ENCODE assay signal across 16 mouse cellular contexts in genomic region chr1:118466041-118466440, GRCm38 (mm10).
DNase-seq lines count a peak whose midpoint lies in the region; ATAC-seq and TF ChIP-seq lines count a peak whose summit lies in the region.
"Had no signal": no experiment of that assay in that cellular context is flagged by ENCODE, and none has a peak within 500 bp of the region (broad histone marks: within the 10 kb centered on the region; RNA-seq: fewer than 3 reads in every experiment).

No protein-coding gene starts in this region.

- no peak overlapping the region for H3K27ac ChIP-seq in kidney, postnatal 0 days
- no peak overlapping the region for H3K27ac ChIP-seq in forebrain, embryonic 15.5 days (replicated peaks)
- H3K27ac ChIP-seq: embryonic facial prominence, embryonic 12.5 days; hindbrain, embryonic 15.5 days; stomach, embryonic 15.5 days had no signal

- H3K36me3 ChIP-seq in kidney, postnatal 0 days (ENCODE audit: insufficient read depth, low read length) = peaks cover 40% of the 10 kb centered on the region
- H3K36me3 ChIP-seq in forebrain, embryonic 15.5 days = peaks cover 42% of the 10 kb centered on the region

- no peak for DNase-seq in kidney, postnatal 0 days (ENCODE audit: low spot score)
- DNase-seq in kidney, adult 11 months = no peak
- DNase-seq in thymus, postnatal 14 days = peak; percentile 34
- DNase-seq in thymus, adult 18-20 months = no peak
- peak; percentile 14 for DNase-seq in brain, embryonic 14.5 days (ENCODE audit: low read depth)
- peak; percentile 45 for DNase-seq in thymus, postnatal 4 days
- no peak for DNase-seq in left cerebral cortex, adult 8-10 months (ENCODE audit: low spot score in 2 of 2)
- DNase-seq: adrenal gland, postnatal 10 days; cerebellum, adult 11-12 months; gastrocnemius, postnatal 25 days; right cerebral cortex, postnatal 14 days had no signal

- no peak overlapping the region for H3K4me3 ChIP-seq in kidney, postnatal 0 days (replicated peaks; ENCODE audit: low read depth, low read length)
- no peak overlapping the region for H3K4me3 ChIP-seq in forebrain, embryonic 15.5 days
- H3K4me3 ChIP-seq: embryonic facial prominence, embryonic 12.5 days; hindbrain, embryonic 15.5 days; stomach, embryonic 15.5 days had no signal

- H3K9me3 ChIP-seq in kidney, postnatal 0 days (replicated peaks; ENCODE audit: low read length) = no peaks in the 10 kb centered on the region
- H3K9me3 ChIP-seq in forebrain, embryonic 15.5 days = no peaks in the 10 kb centered on the region
- H3K9me3 ChIP-seq: embryonic facial prominence, embryonic 12.5 days; hindbrain, embryonic 15.5 days; stomach, embryonic 15.5 days had no signal

- H3K9ac ChIP-seq in kidney, postnatal 0 days (ENCODE audit: low read depth, low read length) = no peak overlapping the region
- H3K9ac ChIP-seq in forebrain, embryonic 15.5 days (replicated peaks) = no peak overlapping the region
- H3K9ac ChIP-seq: embryonic facial prominence, embryonic 12.5 days; hindbrain, embryonic 15.5 days; stomach, embryonic 15.5 days had no signal

- no peak for TF ChIP-seq POLR2A in brain, embryonic 14.5 days (IDR thresholded peaks at IDR 0.05; ENCODE audit: borderline replicate concordance, extremely low read depth, insufficient read depth, insufficient read length, poor library complexity, severe bottlenecking)

- WGBS in kidney, postnatal 0 days = 98% methylated on average over 6 of the region's 6 CpGs
- 95% methylated on average over 6 of the region's 6 CpGs for WGBS in forebrain, embryonic 15.5 days

- no peaks in the 10 kb centered on the region for H3K27me3 ChIP-seq in kidney, postnatal 0 days (ENCODE audit: insufficient read depth, low read length)
- no peaks in the 10 kb centered on the region for H3K27me3 ChIP-seq in forebrain, embryonic 15.5 days
- H3K27me3 ChIP-seq: embryonic facial prominence, embryonic 12.5 days; hindbrain, embryonic 15.5 days; stomach, embryonic 15.5 days had no signal

- no peak overlapping the region for H3K4me2 ChIP-seq in kidney, postnatal 0 days (ENCODE audit: low read length)
- H3K4me2 ChIP-seq in forebrain, embryonic 15.5 days (replicated peaks) = no peak overlapping the region
- H3K4me2 ChIP-seq: embryonic facial prominence, embryonic 12.5 days; hindbrain, embryonic 15.5 days; stomach, embryonic 15.5 days had no signal

- peak; percentile 43 for TF ChIP-seq CTCF in kidney, postnatal 0 days (IDR thresholded peaks at IDR 0.05; ENCODE audit: low read depth)
- peak; percentile 20; the same call in 1 of the 2 replicates for TF ChIP-seq CTCF in brain, embryonic 14.5 days (IDR thresholded peaks at IDR 0.05; ENCODE audit: borderline replicate concordance, extremely low read depth, insufficient read depth, insufficient read length)

- ATAC-seq in kidney, postnatal 0 days (replicated peaks; ENCODE audit: low FRiP score, low read depth) = no peak
- ATAC-seq in forebrain, embryonic 15.5 days (replicated peaks) = no peak
- ATAC-seq: forebrain, embryonic 14.5 days had no signal

- no peaks in the 10 kb centered on the region for H3K4me1 ChIP-seq in kidney, postnatal 0 days (replicated peaks; ENCODE audit: insufficient read depth, low read length)
- no peaks in the 10 kb centered on the region for H3K4me1 ChIP-seq in forebrain, embryonic 15.5 days
- H3K4me1 ChIP-seq: embryonic facial prominence, embryonic 12.5 days; hindbrain, embryonic 15.5 days; stomach, embryonic 15.5 days had no signal

Comparison
In these comparisons a context has a peak if more than half of its experiments do, and no peak if none do; other contexts are left out.
1. DNase-seq: peak in thymus, postnatal 14 days (single experiment), brain, embryonic 14.5 days (single experiment) and thymus, postnatal 4 days (single experiment); none in kidney, postnatal 0 days (single experiment), kidney, adult 11 months (single experiment), thymus, adult 18-20 months (0 of 2) and left cerebral cortex, adult 8-10 months (0 of 2).